Mouse (Mus musculus) lung, embryonic 14.5 days (tissue): ENCODE measurements at regions not wholly inside any gene's neighbourhood (a gene's known extent, or its start where the extent isn't known, plus 50 kb on each side); places are given as distances from the start of the nearest gene placed in this dataset.
A peak's percentile ranks its signal among the peaks of the same experiment; 100 is the strongest.

Source experiments
- ATAC-seq: fragments of 200-750 bp; cut with Nextera tagmentation; 2 replicates; pipeline ENCODE4 v1.8.0; 2017; ENCODE audit warnings: mild to moderate bottlenecking, moderate TSS enrichment, moderate library complexity; ENCODE audit not compliant: insufficient read depth
- DNase-seq: peaks from one replicate; pipeline ENCODE4 v3.0.0-alpha.2; 2015
- H3K27ac ChIP-seq: fragments of 300-500 bp; sonication (generic); 2 replicates; pipeline ENCODE4 v1.5.1; 2014; ENCODE audit warnings: low read depth, mild to moderate bottlenecking, moderate library complexity
- H3K27me3 ChIP-seq: fragments of 300-500 bp; sonication (generic); 2 replicates; pipeline ENCODE4 v1.6.1; 2014; ENCODE audit warnings: low read length, control low read depth; ENCODE audit not compliant: insufficient read depth
- H3K36me3 ChIP-seq: fragments of 300-500 bp; sonication (generic); 2 replicates; pipeline ENCODE4 v1.6.1; 2014; ENCODE audit warnings: control low read depth; ENCODE audit not compliant: insufficient read depth
- H3K4me1 ChIP-seq: fragments of 300-500 bp; sonication (generic); 2 replicates; pipeline ENCODE4 v1.6.1; 2014; ENCODE audit warnings: antibody characterized with exemption, control low read depth; ENCODE audit not compliant: insufficient read depth
- H3K4me2 ChIP-seq: fragments of 300-500 bp; sonication (generic); 2 replicates; pipeline ENCODE4 v1.6.1; 2014; ENCODE audit warnings: mild to moderate bottlenecking
- H3K4me3 ChIP-seq: fragments of 300-500 bp; sonication (generic); 2 replicates; pipeline ENCODE4 v1.5.1; 2014; ENCODE audit warnings: low read depth, low read length
- H3K9ac ChIP-seq: fragments of 300-500 bp; sonication (generic); 2 replicates; pipeline ENCODE4 v1.6.1; 2014
- H3K9me3 ChIP-seq: fragments of 300-500 bp; sonication (generic); 2 replicates; pipeline ENCODE4 v1.6.1; 2016; ENCODE audit warnings: low read depth, low read length, control low read depth
- CTCF ChIP-seq: IDR thresholded peaks from 2 replicates; pipeline ENCODE4 v1.5.1; 2016; ENCODE audit warnings: antibody characterized with exemption, low read depth
- WGBS: fragments of 180-500 bp; shearing (Covaris S2); extraction: QIAGEN DNeasy Blood & Tissue Kit; methylation state at CpG from one replicate; pipeline ENCODE4 v1.1.7; 2014; 5-methylcytosine and 5-hydroxymethylcytosine counted together

DNA sequence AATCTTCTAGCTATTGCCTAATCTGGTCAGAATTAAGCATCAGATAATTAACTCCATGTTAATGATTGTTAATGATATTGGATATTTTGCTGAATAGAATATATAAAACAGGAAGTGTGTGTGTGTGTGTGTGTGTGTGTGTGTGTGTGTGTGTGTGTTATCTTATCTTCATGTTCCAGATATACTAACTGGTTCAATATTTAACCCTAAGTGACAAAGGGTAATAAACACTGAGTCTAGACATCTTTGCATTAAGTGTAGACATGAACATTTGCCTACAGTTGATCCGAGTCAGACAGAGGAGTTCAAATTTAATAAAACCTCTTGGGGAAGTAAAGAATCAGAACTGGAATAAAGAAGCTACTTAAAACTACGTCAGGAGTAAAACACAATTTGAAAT is 161.6 kb downstream of the Fsip2 start:
- ATAC-seq (no peak), DNase-seq (no peak)
- H3K36me3 ChIP-seq: no peaks in the 10 kb centered on the region
- no peaks in the 10 kb centered on the region for H3K9me3 ChIP-seq
- no peak overlapping the region for H3K4me2 ChIP-seq
- no peak for TF ChIP-seq CTCF
- WGBS: 70% methylated on average over 2 of the region's 2 CpGs
- no peak overlapping the region for H3K9ac ChIP-seq
- H3K4me1 ChIP-seq: no peaks in the 10 kb centered on the region
- no peaks in the 10 kb centered on the region for H3K27me3 ChIP-seq
- no peak overlapping the region for H3K27ac ChIP-seq
- no peak overlapping the region for H3K4me3 ChIP-seq

- TF ChIP-seq CTCF: no peak
- DNase-seq: peak; percentile 82
- Histone ChIP-seq H3K27me3 (no peaks in the 10 kb centered on the region), H3K4me3 (no peak overlapping the region), H3K4me1 (no peaks in the 10 kb centered on the region), H3K9me3 (no peaks in the 10 kb centered on the region), H3K9ac (no peak overlapping the region), H3K36me3 (no peaks in the 10 kb centered on the region), H3K4me2 (no peak overlapping the region), H3K27ac (no peak overlapping the region)
- ATAC-seq: peak; percentile 78; the same call in 1 of the 2 replicates
- 36% methylated on average over 4 of the region's 4 CpGs for WGBS
These were observed 182.9 kb downstream of the Fsip2 start for GRCm38 (mm10) chr2:83126340-83126739.

DNA sequence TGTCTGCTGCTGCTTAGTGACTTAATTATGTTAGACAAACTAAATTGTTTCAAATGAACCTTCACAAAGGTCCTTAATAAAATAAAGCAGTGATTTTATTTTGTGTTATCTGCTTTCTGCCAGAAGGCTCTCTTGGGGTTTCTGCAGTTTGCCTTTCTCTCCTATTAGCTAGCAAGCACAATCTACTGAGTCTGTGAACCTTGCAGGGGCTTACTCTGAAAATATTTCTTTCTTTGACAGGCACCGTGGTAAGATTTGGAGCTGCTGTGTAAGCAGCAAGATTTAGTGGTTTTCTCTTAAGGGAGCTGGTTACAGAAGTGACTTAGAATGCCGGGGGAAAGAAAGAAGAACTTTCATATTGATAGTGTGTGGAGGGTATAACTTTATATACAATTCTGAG is 187.3 kb downstream of the Fsip2 start:
- DNase-seq (no peak), ATAC-seq (no peak)
- Histone ChIP-seq H3K27ac (no peak overlapping the region), H3K4me2 (no peak overlapping the region), H3K36me3 (no peaks in the 10 kb centered on the region), H3K4me3 (no peak overlapping the region), H3K27me3 (no peaks in the 10 kb centered on the region), H3K4me1 (no peaks in the 10 kb centered on the region), H3K9ac (no peak overlapping the region), H3K9me3 (no peaks in the 10 kb centered on the region)
- WGBS: 41% methylated on average over 2 of the region's 2 CpGs
- no peak for TF ChIP-seq CTCF

DNA sequence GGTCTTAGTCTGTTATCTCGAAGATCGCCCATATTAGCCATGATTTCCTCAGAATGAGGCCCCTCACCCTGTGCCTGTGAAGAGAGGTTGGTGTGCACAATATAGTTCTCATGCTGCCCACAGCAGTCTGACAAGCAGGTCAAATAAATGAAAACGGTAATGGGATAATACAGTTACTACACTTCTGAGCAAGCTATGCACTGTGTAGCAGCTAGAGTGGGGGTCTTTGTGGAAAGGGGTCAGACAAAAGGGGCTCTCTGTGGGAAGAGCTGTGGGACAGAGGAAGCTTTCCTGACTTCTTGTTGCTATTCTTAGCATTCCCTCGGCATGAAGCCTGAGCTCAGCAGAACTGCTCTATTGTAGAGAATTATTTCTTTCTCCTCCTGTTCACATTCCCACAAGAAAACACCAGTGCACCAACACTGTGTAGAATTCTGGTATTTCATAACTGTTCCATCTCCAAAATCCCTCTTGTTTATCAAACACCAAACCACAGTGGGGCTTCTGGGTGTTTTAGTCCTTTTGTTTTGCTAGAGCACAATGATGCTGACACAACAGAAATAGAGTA is 187.9 kb downstream of the Fsip2 start:
- DNase-seq (no peak), ATAC-seq (no peak)
- Histone ChIP-seq H3K4me2 (no peak overlapping the region), H3K27me3 (no peaks in the 10 kb centered on the region), H3K9me3 (no peaks in the 10 kb centered on the region), H3K4me1 (no peaks in the 10 kb centered on the region), H3K27ac (no peak overlapping the region), H3K36me3 (no peaks in the 10 kb centered on the region), H3K4me3 (no peak overlapping the region), H3K9ac (no peak overlapping the region)
- 43% methylated on average over 4 of the region's 4 CpGs for WGBS
- no peak for TF ChIP-seq CTCF

DNA sequence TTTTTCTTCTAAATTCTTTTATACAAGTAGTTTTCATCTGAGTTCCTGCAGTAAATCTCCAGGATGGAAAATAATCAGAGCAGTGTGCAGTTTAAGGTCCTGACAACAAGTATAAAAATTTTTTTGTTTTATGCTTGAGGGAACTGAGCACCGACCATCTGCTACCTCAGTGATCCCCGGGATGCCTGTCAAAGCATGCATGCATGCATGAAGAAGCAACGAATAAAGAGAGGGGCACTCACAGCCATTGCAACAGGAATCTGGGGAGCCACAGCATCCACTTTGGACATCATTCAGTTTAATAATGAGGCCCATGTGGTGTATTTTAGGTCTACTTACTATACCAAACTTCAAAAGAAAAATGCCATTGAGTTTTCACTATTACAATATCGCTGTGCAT is 222.4 kb downstream of the Fsip2 start:
- WGBS: 74% methylated on average over 4 of the region's 4 CpGs
- H3K4me3 ChIP-seq: no peak overlapping the region
- H3K27me3 ChIP-seq: no peaks in the 10 kb centered on the region
- ATAC-seq: no peak
- H3K27ac ChIP-seq: no peak overlapping the region
- no peaks in the 10 kb centered on the region for H3K9me3 ChIP-seq
- no peak overlapping the region for H3K9ac ChIP-seq
- no peaks in the 10 kb centered on the region for H3K4me1 ChIP-seq
- TF ChIP-seq CTCF: no peak
- no peak for DNase-seq
- no peak overlapping the region for H3K4me2 ChIP-seq
- no peaks in the 10 kb centered on the region for H3K36me3 ChIP-seq
